Mouse (Mus musculus): ENCODE data around the gene Mup9.
"Not testable (repeated sequence)": the region's sequence is repeated elsewhere in the genome, so short reads cannot be mapped to it uniquely, and the experiment has no call there.

Mup9 gene

GRCm38 (mm10) chr4:60421852-60422251 lies at the start of gene Mup9:
Gene Mup9, minus strand, starts transcription at chr4:60421952.
- DNase-seq = not testable (repeated sequence)

Data from thymus, postnatal 36 days (tissue).